Mouse (Mus musculus) E14TG2a.4 (cell line): ENCODE measurements around the gene Tekt5.

Experiments
- H3K27me3 ChIP-seq: 2 replicates; pipeline ENCODE4 v1.6.1; 2014; ENCODE audit warnings: low read length, control low read depth; ENCODE audit not compliant: insufficient read depth
- H3K36me3 ChIP-seq: 2 replicates; pipeline ENCODE4 v1.6.1; 2014; ENCODE audit warnings: low read length, control low read depth; ENCODE audit not compliant: insufficient read depth
- H3K4me1 ChIP-seq: replicated peaks from 2 replicates; pipeline ENCODE4 v1.6.1; 2014; ENCODE audit warnings: low read depth, low read length, control low read depth
- H3K4me3 ChIP-seq: replicated peaks from 2 replicates; pipeline ENCODE4 v1.5.1; 2014; ENCODE audit warnings: mild to moderate bottlenecking, low read length
- H3K9me3 ChIP-seq: 2 replicates; pipeline ENCODE4 v1.6.1; 2014; ENCODE audit warnings: low read length, control low read depth
- CTCF ChIP-seq: conservative IDR thresholded peaks from 2 replicates; pipeline ENCODE4 v1.5.1; 2014; ENCODE audit warnings: low read length
- NANOG ChIP-seq: IDR thresholded peaks from 2 replicates; pipeline ENCODE4 v1.6.1; 2014; ENCODE audit warnings: borderline replicate concordance, low read length, mixed read lengths
- POU5F1 ChIP-seq: IDR thresholded peaks from 2 replicates; pipeline ENCODE4 v1.6.1; 2014; ENCODE audit warnings: low read length, borderline replicate concordance

Gene Tekt5

DNA sequence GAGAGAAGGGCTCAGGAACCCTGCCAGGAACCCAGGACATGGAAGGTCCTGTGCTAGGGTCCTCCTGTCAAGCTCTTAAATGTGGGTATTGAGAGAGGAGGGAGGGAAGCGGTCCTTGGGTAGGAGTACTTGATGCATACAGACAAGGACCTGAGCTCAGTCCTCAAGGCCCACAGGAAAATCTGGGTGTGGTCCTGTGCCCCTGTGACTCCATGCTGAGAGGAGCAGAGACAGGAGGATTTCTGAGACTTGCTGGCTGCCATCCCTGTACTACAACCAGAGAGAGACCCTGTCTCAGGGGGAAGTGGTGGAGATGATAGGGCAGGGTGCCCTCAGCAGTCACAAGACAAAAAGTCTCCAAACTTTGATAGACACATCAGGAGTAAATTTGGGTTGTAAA lies 25.3 kb downstream of the Tekt5 start:
- Histone ChIP-seq H3K9me3 (peaks cover 5% of the 10 kb centered on the region; the same call in 1 of the 2 replicates), H3K36me3 (no peaks in the 10 kb centered on the region), H3K27me3 (peaks cover 15% of the 10 kb centered on the region; the same call in 1 of the 2 replicates), H3K4me1 (peaks cover 48% of the 10 kb centered on the region), H3K4me3 (no peak overlapping the region)
- TF ChIP-seq POU5F1 (no peak), NANOG (no peak), CTCF (no peak)

DNA sequence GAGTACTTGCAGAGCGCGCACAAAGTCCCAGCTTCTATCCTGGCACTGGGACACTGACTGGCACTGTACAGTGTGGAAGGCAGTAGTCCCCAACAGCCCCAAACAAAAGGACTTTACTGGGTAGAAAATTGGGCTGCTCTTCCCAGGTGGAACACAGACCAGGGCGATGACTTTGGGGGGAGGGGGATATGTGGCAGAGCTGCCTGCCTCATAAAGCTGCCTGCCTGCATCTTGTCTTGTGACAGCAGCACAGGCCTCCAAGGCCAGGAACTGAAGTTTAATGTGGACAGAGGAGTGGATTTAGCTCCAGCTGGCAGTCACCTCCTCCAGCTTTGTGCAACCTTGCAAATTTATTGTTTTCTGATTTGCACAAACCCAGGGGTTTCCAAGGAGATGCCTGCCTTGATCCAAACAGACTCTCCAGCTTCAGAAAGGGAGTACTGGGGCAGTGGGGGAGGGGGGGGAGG lies 25.8 kb downstream of the Tekt5 start:
- Histone ChIP-seq H3K27me3 (peaks cover 19% of the 10 kb centered on the region), H3K9me3 (peaks cover 10% of the 10 kb centered on the region), H3K36me3 (no peaks in the 10 kb centered on the region), H3K4me3 (no peak overlapping the region), H3K4me1 (peaks cover 43% of the 10 kb centered on the region)
- TF ChIP-seq POU5F1 (no peak), NANOG (no peak), CTCF (no peak)

DNA sequence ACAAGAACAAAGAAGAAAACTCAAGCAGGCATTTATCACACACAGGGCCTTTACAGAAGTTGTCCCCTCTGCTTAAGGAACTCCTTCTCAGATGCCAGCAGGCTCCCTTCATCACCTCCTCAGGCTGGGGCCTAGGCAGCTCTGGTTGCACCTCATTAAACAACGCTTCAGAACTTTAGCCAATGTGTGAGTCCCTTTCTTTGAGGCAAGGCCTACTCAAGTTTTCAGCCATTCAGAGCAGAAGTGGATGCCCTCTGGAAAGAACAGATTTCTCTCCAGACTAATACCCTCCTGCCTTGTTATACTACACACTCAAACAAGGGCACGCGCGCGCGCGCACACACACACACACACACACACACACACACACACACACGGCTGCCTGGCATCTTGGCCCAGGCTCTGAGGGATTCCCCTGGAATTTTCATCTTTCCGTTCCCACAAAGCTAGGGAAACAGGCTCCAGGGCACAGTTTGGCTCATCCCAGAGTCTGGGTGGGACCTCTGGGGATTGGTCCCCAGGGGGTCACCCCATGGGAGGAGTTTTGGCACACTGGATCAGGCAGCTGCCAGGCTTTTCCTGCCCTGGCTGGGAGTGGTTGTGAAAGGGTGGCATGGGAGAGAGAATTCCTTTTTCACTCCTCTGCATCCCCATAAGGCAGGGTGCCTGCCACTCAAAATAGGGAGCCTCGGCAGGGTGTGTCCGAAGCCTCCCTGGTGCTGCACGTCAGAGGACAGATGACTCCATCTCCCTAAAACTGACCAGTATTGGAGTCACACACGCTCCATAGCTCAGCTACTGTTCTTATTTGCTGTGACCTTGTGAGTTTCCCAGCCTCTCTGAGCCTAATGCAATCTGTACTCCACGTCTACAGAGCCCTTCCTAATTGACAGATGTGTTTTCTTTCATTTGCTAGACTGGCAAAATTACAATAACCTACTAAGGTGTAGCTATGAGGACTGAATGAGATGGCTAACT lies 28.8 kb downstream of the Tekt5 start:
- Histone ChIP-seq H3K4me3 (no peak overlapping the region), H3K4me1 (peaks cover 34% of the 10 kb centered on the region), H3K36me3 (no peaks in the 10 kb centered on the region), H3K27me3 (peaks cover 24% of the 10 kb centered on the region), H3K9me3 (peaks cover 11% of the 10 kb centered on the region)
- TF ChIP-seq NANOG (no peak), CTCF (no peak), POU5F1 (no peak)

DNA sequence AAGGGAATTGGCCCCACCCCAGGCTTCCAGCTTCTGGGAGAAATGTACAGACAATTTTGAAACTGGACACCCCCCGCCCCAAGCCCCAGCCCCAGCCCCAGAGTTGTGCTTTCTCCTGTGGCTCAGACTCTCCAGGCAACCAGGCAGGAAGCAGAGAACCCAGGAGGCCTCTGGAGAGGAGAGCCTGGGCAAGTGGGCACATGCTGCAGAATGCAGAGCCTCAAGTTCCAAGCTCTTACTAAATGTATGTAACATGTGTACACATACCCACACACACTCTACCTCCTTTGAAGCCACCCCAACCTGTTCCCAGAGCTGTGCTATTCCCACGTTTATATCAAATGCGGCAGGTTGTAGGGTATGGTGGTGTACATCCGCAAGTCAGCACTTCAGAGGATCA lies 29.5 kb downstream of the Tekt5 start:
- Histone ChIP-seq H3K36me3 (no peaks in the 10 kb centered on the region), H3K9me3 (peaks cover 11% of the 10 kb centered on the region), H3K4me1 (peaks cover 27% of the 10 kb centered on the region), H3K27me3 (peaks cover 32% of the 10 kb centered on the region), H3K4me3 (no peak overlapping the region)
- TF ChIP-seq NANOG (no peak), CTCF (no peak), POU5F1 (no peak)

DNA sequence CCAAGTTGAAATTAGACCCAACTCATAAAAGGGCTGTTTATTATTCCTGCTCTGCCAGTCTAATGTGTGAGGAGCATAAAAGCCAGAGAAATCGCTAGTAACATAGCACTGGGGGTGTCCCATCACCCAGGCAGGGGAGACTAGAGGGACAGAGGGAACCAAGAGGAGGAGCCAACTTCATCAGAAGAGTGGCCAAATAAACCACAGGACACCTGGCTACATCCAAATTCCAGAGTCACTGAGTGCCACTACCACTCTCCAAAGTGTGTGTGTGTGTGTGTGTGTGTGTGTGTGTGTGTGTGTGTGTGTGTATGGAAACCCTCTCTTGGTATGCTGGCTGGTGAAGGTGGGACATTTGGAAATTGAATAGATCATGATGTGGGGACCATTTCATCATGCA lies 32.2 kb downstream of the Tekt5 start:
- TF ChIP-seq NANOG (no peak), POU5F1 (no peak), CTCF (no peak)
- H3K4me3 ChIP-seq, result no peak overlapping the region
- no peaks in the 10 kb centered on the region for H3K36me3 ChIP-seq
- H3K9me3 ChIP-seq, result peaks cover 11% of the 10 kb centered on the region
- peaks cover 22% of the 10 kb centered on the region for H3K4me1 ChIP-seq
- peaks cover 46% of the 10 kb centered on the region for H3K27me3 ChIP-seq

DNA sequence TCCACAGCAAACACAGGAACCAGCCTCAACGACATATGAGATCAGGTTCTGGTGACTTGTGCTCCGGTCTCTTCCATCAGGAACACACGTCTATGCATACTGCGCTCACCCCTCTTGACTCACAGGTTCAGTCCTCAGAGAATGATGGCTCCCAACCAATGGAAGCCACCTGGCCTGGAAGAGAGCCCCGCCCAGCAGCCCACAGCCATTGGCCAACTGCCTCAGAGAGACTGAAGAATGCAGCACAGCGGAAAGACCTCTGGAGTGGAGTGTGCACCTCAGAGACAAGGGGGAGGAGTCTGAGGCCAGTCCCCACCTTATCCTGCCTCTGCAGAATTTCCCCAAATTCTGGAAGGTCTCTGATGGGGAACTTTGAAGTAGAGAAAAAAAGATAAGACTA lies 36.0 kb downstream of the Tekt5 start:
- Histone ChIP-seq H3K4me3 (no peak overlapping the region), H3K4me1 (peaks cover 20% of the 10 kb centered on the region), H3K36me3 (no peaks in the 10 kb centered on the region), H3K27me3 (peaks cover 38% of the 10 kb centered on the region), H3K9me3 (no peaks in the 10 kb centered on the region)
- TF ChIP-seq POU5F1 (no peak), CTCF (no peak), NANOG (no peak)

DNA sequence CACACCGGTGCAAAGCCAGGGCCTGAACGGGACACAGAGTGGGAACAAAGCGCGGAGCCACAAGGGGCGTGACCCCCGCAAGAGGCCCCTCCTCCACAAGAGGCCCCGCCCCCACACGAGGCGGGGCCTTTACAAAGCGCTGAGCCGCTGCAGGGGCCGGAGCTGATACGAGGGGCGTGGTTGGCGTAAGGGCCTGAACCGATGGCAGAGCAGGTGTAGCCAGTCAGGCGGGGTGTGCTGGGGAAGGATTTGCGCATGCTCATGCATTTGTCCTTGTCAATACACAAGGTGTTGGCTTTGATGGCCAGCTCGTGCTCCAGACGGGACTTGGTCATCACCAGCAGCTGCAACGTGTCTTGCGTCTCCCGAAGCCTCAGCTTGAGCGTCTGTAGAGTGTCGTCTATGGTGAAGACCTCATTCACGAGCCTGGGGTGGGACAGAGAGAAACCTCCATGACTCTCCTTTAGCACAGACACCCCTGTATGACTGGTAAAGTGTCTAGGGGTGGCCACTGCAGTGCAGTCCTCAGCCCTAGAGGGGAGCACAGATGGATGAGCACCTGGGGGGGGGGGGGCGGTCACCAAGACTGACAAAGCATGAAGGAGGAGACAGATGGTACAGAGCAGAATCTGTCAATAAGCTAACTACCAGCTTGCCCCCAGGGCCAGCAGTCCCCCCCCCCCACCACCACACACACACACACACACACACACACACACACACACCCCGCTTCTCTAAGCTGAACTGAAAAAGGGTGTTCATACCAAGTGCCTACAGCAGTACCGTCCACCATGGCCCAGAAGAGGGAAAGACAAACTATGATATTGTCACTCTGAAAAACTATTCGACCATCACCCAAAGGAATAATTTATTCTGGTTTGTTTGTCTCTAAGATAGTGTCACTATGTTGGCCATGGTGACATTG lies 37.0 kb downstream of the Tekt5 start:
- TF ChIP-seq POU5F1 (no peak), CTCF (no peak), NANOG (no peak)
- H3K36me3 ChIP-seq, result no peaks in the 10 kb centered on the region
- H3K27me3 ChIP-seq, result peaks cover 42% of the 10 kb centered on the region
- H3K4me3 ChIP-seq, result peak overlapping the region; percentile 23; the same call in 1 of the 2 replicates
- H3K9me3 ChIP-seq, result no peaks in the 10 kb centered on the region
- H3K4me1 ChIP-seq, result peaks cover 20% of the 10 kb centered on the region

DNA sequence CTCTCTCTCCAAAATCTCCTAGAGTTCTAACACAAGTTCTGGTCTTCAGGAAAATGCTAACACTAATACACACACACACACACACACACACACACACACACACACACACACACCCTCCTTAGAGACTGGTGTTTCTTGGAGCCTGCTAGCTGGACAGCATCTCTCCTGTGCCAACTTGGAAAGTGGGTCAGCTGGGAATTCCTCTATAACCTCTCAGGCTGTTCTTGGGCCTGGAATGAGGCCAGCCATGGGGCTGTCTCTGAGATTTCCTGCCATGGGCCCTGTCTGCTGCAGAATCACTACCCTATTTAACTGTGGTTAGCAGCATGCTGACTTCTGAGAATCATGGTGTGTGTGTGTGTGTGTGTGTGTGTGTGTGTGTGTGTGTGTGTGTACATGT lies 40.3 kb downstream of the Tekt5 start:
- peaks cover 26% of the 10 kb centered on the region for H3K27me3 ChIP-seq
- peaks cover 27% of the 10 kb centered on the region for H3K4me1 ChIP-seq
- H3K36me3 ChIP-seq, result no peaks in the 10 kb centered on the region
- TF ChIP-seq POU5F1, result no peak
- no peak for TF ChIP-seq NANOG
- TF ChIP-seq CTCF, result no peak
- no peaks in the 10 kb centered on the region for H3K9me3 ChIP-seq
- H3K4me3 ChIP-seq, result no peak overlapping the region
